Mouse (Mus musculus) lung, postnatal 14 days (tissue): ENCODE results near the gene D930020B18Rik.
A peak's percentile ranks its signal among the peaks of the same experiment; 100 is the strongest.

Experiments
- DNase-seq: peaks from one replicate; pipeline ENCODE4 v3.0.0; 2021

The D930020B18Rik gene

GRCm38 (mm10) chr10:121705399-121706163 is 64.2 kb downstream of the D930020B18Rik start:
- DNase-seq: peak; percentile 51

GRCm38 (mm10) chr10:121716862-121717261 is 75.5 kb downstream of the D930020B18Rik start:
- DNase-seq: no peak

- no peak for DNase-seq
These were observed 77.7 kb downstream of the D930020B18Rik start for GRCm38 (mm10) chr10:121718896-121719585.

GRCm38 (mm10) chr10:121720701-121721100 is 79.3 kb downstream of the D930020B18Rik start:
- no peak for DNase-seq

- DNase-seq: no peak
These were observed 85.1 kb downstream of the D930020B18Rik start for GRCm38 (mm10) chr10:121726505-121726904.

GRCm38 (mm10) chr10:121727151-121727550 is 85.8 kb downstream of the D930020B18Rik start:
- no peak for DNase-seq

- DNase-seq: no peak
These were observed 86.8 kb downstream of the D930020B18Rik start for GRCm38 (mm10) chr10:121728226-121728625.

- DNase-seq: no peak
These were observed 89.8 kb downstream of the D930020B18Rik start for GRCm38 (mm10) chr10:121731048-121731725.

- DNase-seq: no peak
These were observed 91.2 kb downstream of the D930020B18Rik start for GRCm38 (mm10) chr10:121732542-121732941.

GRCm38 (mm10) chr10:121737256-121737655 is 95.9 kb downstream of the D930020B18Rik start:
- DNase-seq: no peak

GRCm38 (mm10) chr10:121739548-121740505 is 98.4 kb downstream of the D930020B18Rik start, which contains the start of gene BC048403:
TSS of gene BC048403 (plus strand) at chr10:121739937.
- DNase-seq: peak; percentile 86

- DNase-seq: no peak
These were observed 100.9 kb downstream of the D930020B18Rik start for GRCm38 (mm10) chr10:121742336-121742735.
